Mouse (Mus musculus) lung, postnatal 36 days (tissue): ENCODE data around the gene Slc39a10.
"Not testable (repeated sequence)": the region's sequence is repeated elsewhere in the genome, so short reads cannot be mapped to it uniquely, and the experiment has no call there.

Experiments
- DNase-seq: peaks from one replicate; pipeline ENCODE4 v3.0.0; 2022; ENCODE audit warnings: mixed read lengths

Slc39a10 gene

GRCm38 (mm10) chr1:46863434-46863833 lies 29.2 kb downstream of the Slc39a10 start:
- peak; percentile 49 for DNase-seq

DNA sequence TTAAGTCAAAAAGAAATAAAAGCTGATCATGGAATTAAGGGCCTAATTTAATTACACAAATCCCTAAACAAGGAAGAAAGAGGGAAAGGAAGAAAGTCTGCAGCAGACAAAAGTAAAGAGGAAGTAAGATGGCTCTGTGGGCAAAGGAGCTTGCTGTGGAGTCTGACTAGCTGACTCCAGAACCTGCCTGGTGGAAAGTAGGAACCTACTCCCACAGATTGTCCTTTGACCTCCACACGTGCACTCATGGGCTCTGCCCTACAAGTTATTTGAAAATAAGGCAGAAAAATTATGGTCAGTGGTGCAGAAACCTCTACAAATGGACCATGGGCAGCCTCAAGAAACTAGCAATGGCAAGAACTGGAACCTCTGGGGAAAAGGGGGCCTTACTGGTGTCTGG lies 32.6 kb downstream of the Slc39a10 start:
- DNase-seq, result peak; percentile 46

- no peak for DNase-seq
Measured at GRCm38 (mm10) chr1:46858579-46858978, 34.1 kb downstream of the Slc39a10 start.

- peak; percentile 43 for DNase-seq
Measured at GRCm38 (mm10) chr1:46856498-46856897, 36.2 kb downstream of the Slc39a10 start.

GRCm38 (mm10) chr1:46854036-46854900 lies 38.4 kb downstream of the Slc39a10 start:
- peak; percentile 94 for DNase-seq

GRCm38 (mm10) chr1:46853317-46854035 lies 39.2 kb downstream of the Slc39a10 start:
- peak; percentile 97 for DNase-seq

DNA sequence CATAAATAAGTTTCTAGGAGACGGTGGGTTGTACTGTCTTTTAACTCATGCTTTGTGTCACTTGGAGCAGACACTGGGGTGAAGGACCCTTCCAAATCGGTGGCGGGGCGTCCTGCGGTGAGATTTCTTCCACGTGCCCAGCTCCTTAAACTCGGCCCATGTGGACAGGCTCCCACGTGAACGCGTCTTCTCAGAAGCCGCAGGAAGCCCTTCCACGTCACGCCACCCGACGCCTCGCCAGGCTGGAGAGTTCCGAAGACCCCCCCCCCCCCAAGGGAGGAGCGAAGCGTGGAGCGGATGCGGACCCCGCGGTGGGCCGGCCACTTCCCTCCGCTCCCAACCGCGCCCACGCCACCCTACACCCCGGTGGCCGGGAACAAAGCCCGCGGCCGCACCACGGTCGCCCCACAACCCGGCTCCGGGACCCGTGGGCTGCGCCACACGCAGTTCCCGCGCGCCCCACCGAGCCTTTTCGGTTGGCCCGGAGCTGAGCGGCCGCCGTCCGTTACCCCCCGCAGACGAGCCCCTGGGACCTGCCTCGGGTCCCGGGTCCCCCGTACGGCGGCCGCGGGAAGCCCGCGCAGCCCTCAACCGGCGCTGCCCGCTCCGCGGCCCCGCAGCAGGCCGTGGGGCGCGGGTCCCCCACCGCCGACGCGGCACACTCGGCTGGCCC lies 39.9 kb downstream of the Slc39a10 start:
- DNase-seq, result peak; percentile 78

DNA sequence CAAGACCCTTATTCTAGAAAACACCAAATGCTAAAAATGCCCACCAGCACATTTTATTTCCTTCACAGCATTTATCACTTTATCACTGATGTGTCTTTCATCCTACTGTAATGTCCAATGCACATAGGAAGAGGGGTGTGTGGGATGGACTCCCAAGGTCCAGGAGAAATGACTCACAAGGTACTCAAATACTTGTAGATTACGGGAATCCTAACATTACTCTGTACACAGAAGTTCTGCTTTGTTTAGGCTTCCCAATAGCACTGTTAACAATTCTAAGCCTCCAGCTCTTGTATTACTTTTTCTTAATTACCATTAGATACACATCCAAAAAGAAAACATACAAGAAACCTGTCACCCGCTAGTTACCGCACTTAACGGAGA lies 40.4 kb downstream of the Slc39a10 start:
- DNase-seq, result no peak

GRCm38 (mm10) chr1:46851586-46851985 lies 41.1 kb downstream of the Slc39a10 start:
- no peak for DNase-seq

DNA sequence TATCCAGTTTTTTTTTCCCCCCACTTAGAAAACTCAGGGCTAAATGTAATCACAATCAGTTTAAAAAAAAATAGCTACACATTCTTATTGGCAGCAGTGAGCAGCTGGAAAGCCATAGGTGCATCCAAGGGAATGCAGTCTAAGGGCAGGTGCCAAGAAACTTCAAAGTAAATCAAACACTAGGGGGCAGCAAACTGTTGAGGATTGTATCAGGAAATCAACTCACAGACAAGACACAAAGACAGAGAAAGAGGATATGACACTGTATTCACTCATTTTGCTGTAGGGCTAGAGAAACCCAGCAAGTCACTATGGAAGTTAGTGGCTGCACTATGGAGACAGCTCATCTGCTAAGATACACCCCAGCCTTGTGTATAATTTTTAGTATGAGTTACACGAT lies 42.9 kb downstream of the Slc39a10 start:
- peak; percentile 95 for DNase-seq

DNA sequence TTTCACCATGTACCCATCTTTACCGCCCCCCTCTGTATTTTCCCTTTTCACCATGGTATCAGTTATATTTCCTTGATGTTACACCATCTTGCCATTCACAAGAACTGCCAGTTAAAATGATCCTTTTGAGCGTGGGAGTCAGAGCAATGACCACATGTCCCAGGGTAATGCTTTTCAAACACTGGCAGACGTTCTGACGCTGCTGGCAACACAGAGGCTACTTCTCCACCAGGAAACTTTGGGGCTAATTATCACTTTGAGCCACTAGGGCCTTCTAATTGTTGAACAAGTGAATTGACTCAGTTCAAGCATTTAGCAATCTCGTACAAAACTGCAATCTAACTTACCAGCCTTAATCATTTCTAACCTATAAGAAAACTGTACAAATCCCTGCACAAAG lies 47.4 kb downstream of the Slc39a10 start:
- no peak for DNase-seq

GRCm38 (mm10) chr1:46844281-46844680 lies 48.4 kb downstream of the Slc39a10 start:
- DNase-seq, result no peak

- DNase-seq, result peak; percentile 38
Measured at GRCm38 (mm10) chr1:46843406-46843805, 49.2 kb downstream of the Slc39a10 start.

DNA sequence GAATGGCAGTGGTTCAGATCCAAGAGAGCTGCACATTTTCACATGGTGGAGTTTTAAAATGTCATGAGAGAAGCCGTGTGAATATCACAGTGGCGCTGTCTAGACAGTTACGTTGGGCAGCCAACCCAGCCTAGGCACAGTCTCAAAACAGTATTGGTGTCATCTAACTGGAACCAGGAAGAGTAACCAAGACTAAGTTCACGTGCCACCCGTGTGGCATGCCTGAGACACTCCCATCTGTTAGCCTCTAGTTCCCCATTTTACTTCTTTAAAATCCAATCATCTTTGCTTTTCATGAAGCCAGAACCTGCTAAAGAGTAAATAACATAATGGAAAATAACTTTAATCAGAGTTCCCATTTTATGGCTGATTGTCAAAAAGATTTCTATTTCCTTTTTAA lies 60.7 kb downstream of the Slc39a10 start:
- peak; percentile 41 for DNase-seq

GRCm38 (mm10) chr1:46830066-46830843 lies 62.4 kb downstream of the Slc39a10 start:
- no peak for DNase-seq

DNA sequence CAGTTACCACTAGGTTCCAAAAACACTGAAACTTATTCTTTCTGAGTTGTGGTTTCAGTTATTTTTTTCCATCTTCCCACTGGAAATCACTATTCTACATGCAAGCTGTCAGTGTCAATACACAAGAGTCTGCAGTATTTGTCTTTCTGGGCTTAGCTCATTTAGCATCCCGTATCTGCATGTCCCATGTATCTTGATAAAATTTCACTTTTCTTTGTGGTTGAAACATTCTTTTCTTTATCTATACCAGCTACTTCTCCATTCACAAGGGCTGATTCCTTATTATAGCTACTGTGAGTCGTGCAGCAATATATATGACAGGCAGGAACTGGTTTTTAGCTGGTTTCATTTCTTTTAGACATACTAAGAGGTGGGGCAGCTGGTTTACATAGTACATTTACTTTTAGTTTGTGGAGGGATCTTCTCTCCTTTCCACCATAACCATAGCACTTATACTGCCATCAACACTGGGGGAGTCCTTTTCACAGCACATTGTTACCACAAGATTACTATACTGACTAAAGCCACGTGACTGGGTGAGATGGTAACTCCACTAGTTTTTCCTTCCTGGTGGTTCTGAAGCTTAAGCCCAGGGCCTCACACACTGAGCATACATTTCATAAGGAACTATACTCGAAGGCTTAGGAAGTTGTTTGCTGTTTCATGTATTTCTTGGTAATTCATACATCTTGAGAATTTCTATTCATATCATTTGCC lies 70.2 kb downstream of the Slc39a10 start:
- no peak for DNase-seq

DNA sequence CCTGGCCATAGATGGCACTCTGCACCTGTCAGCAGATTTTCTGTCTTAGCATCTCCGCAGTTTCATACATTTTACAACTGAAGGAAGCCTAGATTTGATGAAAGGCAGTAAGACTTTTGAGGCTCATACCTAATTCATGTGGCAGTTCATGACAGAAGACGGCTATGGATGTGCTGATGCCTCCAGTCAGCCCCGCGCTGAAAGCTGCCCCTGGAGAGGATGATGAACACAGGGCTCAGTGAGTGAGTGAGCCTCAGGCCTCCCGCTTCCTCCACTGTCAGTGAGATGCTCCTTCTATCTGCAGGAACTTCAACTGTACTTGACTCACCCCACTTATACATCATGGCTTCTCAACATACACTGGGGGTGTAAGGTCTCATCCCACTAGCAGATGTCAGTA lies 74.7 kb downstream of the Slc39a10 start:
- no peak for DNase-seq

- DNase-seq, result not testable (repeated sequence)
Measured at GRCm38 (mm10) chr1:46808630-46809029, 84.0 kb downstream of the Slc39a10 start.

GRCm38 (mm10) chr1:46805074-46805473 lies 87.6 kb downstream of the Slc39a10 start:
- no peak for DNase-seq

DNA sequence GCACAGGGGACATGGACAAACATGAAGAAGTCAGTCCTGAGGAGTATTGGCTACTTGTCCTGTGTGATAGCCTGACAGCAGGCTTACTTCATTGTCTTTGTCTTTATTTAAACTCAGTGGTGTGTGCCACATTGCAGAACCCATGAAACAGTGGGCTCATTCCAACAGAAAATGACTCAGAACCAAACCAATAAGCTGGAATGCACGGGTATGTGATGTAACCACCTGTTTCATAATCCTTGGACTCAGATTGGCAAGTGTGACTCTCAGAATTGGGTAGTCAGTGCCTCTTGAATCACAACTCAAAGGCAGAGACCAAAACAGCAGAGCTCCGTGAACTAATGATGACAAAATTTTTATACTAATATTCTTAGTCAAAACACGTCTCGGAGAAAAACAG lies 110.4 kb downstream of the Slc39a10 start:
- peak; percentile 1 for DNase-seq

- DNase-seq, result not testable (repeated sequence)
Measured at GRCm38 (mm10) chr1:46770077-46770695, 122.5 kb downstream of the Slc39a10 start.

DNA sequence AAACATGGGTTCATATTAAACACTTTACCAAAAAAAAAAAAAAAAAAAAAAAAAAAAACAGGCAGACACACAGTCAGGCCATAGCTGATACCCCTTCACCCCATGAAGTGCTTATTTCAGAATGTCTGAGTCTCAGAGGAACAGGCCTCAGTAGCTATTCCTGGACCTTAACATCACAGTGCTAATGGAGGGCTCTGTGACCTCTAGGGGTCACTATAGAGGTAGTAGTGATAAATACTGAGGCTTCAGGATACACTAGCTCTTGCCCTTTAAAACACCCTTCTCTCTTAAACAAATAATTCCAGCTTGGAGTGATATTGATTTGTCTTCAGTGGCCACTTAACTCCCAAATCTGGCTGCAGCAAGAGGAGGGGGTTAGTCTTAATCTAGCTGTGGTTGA lies 123.3 kb downstream of the Slc39a10 start:
- DNase-seq, result peak; percentile 26
